Mouse (Mus musculus): ENCODE measurements around the gene Cdkl4. TPM values are rescaled to one million over a fixed set of nuclear protein-coding genes. Genes with fewer than 3 reads are reported as not detected.

Gene Cdkl4
- total RNA-seq, 2 experiments from 2014 or later = 0.40 to 2.2 TPM

DNA sequence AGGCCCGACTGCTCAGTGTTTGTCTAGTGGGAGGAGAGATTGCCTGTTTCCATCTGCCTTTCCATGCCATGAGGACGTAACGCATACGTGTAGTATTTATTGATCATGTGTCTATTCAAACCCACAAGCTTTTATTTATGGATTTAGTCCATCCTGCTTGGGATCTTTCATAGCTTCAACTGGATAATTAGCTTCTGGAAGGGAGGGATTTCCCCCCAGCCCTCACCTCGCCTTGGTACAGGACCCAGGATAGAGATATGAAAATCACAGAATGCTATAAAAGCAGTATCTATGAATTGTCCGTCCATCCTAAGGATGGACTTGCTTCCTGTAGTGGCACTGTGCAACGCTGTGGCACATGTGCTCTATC lies 96.8 kb downstream of the Cdkl4 start:
- no peak for ATAC-seq (ENCODE audit: poor library complexity, severe bottlenecking)

DNA sequence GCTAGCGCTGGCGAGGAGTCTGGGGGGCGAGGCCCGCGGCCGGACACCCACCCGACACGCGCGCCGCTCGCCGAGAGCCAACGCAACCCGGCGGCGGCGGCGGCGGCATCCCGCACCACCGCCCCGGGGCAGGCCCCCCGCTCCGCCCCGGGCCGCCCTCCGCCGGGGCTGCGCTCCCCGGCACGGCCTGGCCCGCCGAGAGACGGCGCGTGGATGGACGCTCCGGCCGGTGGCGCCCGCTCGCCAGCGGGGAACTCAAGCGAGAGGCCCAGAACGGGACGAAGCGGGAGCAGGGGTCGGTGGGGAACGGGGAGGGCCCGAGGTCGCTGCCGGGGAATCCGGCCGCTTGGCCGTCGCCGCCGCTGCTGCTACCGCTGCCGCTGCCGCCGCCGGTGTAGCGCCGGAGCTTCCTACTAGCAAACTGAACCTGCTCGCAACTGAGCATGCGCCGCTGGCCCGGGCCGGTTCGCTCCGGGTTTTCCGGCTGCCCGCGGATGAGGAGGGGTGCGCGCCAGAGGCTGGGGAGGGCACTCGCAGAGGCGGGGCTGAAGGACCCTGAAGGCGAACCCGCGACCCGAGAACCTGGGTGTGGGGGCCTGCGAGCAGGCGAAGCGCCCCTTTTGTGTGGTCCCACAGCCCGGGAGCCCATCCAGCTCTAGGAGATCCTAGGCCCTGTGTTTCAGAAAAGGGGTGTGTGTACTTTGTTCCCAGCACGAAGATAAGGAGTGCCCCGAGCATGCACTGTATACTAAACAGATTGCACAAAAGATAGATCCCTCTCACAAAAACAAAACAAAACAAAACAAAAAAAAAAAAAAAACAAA lies 97.4 kb downstream of the Cdkl4 start, which contains the start of gene Sos1:
Gene Sos1 (minus strand): TSS at position 423 of the 824 bp plus-strand sequence.
- ATAC-seq (ENCODE audit: poor library complexity, severe bottlenecking) = peak; percentile 71

DNA sequence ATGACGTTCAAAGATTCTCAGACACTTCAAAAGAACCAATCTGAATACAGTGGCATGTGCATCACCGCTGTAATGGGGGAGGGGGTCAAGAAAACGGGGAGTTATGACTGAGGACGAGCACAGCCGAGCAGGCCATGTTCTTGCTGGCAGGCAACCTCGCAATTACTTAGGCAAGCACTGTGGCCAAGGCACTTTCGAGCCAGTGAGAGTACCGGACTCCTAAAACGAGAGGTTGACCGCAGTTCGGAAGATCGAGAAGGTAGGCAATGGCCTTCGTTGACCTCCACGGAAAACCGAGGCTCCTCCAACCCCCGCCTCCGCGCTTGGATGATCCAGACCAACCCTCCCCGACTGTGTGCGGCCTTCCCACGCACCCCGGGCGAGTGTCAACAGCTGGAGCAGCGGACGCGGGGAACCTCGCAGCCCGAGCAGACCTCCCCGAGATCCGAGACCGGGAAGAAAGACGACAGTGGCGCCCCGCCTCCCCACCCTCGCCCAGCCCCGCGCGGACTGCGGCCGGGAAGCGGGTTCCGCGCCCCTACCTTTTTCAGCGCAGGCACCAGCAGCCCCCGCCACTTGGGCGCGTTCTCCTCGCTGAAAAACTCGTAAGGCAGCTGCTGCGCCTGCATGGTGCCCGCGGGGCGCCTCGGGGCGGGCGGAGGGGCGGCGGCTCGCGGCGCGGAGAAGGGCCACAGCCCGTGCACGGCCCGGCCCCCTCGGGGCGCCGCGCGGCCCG lies 98.2 kb downstream of the Cdkl4 start:
- peak; percentile 33 for ATAC-seq (ENCODE audit: poor library complexity, severe bottlenecking)

GRCm38 (mm10) chr17:80477679-80478078 lies 99.9 kb downstream of the Cdkl4 start:
- no peak for ATAC-seq (ENCODE audit: poor library complexity, severe bottlenecking)

GRCm38 (mm10) chr17:80476496-80476895 lies 101.1 kb downstream of the Cdkl4 start:
- ATAC-seq (ENCODE audit: poor library complexity, severe bottlenecking) = no peak

Other genes with a start within 250 kb of the Cdkl4 start
- not detected in 2 replicates for gene Gm10190, start 204.3 kb downstream of the Cdkl4 start, total RNA-seq (2015)
- gene Gm10190, start 204.3 kb downstream of the Cdkl4 start, total RNA-seq (2017) = not detected in 2 replicates
- 16.4 and 17.2 TPM in 2 replicates for gene Sos1, start 97.4 kb downstream of the Cdkl4 start, total RNA-seq (2015)
- gene Sos1, start 97.4 kb downstream of the Cdkl4 start, total RNA-seq (2017) = 6.1 and 10.0 TPM in 2 replicates
- 7.6 and 7.9 TPM in 2 replicates for gene Map4k3, start 150.7 kb upstream of the Cdkl4 start, total RNA-seq (2015)
- 5.6 and 8.6 TPM in 2 replicates for gene Map4k3, start 150.7 kb upstream of the Cdkl4 start, total RNA-seq (2017)

All from megakaryocyte, adult 5-6 weeks (primary cell).